Mouse (Mus musculus): ENCODE results near the gene Urah.

Urah gene

DNA sequence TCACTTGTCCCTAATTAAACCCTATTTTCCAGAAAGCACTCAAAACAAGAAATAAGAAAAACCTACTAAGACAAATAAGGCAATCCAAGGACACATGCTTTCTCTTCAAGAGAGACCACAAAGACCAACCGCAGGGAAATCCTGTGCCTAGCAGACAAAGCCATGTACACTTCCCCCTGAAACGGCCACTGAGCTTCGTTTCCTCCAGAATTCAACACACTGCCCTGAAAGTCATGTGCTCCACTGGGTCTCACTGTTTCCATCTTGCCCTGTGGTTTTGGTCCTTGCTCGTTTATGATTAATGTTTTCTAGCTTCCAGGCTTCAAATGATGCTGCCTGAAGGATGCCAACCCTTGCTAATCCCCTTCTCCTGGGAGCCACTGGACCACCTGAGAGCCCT, 39.4 kb downstream of the Urah start:
- DNase-seq (ENCODE audit: low spot score in 2 of 2), result no peak

DNA sequence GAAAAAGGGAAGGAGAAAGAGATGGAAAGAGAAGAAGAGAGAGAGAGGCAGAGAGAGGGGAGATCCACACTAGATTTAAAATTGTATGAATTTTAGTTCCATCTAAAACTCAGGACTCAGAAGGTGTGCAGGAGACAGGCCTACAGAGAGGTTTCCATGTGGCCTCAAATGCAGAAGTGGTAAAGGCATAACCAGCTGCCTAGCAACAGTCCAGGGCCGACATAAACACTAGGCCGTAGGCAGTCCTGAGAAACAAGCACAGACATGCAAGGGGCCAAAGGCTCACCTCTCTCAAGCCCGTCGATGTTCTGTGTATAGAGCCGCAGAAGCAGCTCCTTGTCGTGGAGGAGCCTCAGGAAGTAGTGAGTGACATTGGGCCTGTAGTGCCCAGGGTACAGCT, 42.5 kb downstream of the Urah start:
- no peak for DNase-seq (ENCODE audit: low spot score in 2 of 2)

DNA sequence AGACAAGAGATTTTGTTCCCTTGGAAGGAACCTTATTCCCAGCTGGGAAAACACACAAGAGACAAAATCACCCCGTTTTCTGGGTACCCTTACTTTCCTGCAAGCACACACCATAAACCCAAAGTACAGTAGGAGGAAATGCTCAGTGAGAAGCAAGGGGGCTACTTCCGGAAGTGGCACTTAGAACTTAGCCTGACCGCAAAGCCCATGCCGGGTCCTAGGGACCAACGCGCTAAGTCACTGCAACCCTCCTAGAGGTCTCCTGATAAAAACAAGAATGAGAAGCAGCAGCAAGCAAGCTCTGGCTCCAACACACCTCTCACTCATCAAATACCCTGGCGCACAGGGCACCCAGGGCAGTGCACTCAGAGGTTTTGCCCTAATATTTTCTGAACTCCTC, 44.5 kb downstream of the Urah start:
- no peak for DNase-seq (ENCODE audit: low spot score in 2 of 2)

DNA sequence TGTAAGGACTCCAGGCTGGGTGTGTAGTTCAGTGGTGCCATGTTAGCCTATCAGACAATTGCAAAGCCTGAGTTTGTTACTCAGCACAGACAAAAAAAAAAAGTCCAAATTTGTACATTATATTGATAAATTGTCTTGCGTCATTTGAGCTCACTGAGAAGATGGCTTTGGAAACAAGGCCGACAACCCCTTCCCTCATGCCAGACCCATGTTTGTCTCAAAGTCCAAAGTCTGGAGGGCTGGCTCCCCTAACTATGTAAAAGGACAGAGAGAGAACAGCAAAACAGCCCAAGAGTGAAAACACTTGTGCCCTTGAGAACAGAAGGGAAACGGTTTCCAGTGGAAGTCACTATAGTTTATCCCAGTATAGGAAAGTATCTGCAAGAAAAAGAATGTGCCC, 45.6 kb downstream of the Urah start:
- no peak for DNase-seq (ENCODE audit: low spot score in 2 of 2)

DNA sequence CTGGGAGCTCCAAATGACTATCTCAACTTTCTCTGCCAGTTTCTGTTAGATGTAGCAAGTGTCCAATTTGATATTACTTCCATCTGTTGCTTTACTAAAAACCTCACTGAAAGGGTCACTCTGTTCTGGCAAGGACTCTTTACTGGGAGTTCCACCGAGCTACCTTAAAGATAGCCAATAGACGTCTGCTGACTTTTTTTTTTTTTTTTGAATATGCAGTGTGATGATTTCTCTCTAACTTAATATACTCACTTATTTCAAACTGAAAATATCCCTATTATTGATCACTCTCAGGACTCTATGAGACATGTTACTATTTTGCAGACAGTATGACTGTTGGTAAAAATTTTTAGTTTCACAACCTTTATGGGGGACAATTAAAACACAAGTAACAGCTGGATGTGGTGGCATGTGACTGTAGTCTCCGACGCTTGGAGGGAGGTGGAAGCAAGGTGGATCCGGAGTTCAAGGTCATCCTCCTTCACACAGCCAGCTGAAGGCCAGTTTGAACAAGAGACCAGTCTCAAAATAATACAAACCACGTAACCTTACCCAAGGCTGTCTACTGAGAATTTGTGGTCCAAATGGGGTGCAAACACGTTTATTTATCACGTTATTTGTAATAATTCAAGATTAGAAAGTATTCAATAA, 46.2 kb downstream of the Urah start:
- no peak for DNase-seq (ENCODE audit: low spot score in 2 of 2)

DNA sequence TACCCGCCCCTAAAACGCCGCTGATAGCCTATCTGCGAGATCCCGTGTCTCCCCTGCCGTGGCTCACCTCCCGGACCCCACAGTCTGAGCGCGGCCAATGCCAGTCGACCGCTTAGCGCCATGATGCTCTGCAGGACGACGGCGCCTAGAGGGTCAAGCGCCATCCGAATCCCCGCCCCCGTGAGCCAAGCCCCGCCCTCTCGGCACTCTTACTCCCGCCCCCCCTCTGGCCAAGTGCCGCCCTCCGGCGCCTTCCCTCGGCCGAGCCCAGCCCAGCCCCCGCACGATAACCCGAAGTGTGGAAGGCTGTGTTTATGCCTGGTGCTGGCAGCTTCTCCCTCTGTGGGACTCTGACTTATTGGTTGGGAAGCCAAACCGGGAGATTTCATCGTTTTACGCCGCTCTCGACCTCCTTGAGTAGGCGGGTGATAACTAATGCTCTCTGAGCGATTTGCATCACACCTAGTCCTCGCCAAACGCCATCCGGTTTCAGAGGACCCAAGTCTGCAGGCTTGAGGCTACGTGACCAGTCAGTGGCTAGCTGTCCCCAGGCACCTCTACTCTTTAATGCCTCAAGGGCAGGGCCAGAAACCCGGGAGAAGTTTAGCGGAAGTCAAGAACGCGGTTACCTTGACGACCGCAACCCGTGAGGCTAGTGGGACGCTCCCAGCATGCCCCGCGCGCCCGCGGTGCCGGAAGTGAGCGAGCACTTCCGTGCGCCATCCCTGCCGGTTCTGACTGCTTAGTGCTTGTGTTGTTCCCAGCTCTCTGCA, 47.1 kb downstream of the Urah start, which contains the start of the genes Psmd13 and Sirt3:
TSS of gene Psmd13 (plus strand) at position 273 of the 773 bp plus-strand sequence.
TSS of gene Sirt3 (minus strand) at position 614 of the 773 bp plus-strand sequence.
- DNase-seq (ENCODE audit: low spot score in 2 of 2), result peak; percentile 91 to 94

DNA sequence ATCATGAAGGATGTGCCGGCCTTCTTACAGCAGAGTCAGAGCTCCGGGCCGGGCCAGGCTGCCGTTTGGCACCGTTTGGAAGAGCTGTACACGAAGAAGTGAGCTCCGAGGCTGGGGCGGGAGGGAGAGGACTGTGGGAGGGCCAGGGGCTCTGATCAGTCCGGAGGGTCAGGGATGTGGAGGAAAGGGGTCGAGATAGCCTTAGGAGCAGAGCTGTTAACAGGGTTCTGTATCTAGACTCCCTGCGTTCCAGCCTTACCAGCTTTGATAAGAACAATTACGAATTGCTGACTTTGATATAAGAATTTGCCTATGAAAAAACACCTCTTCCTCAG, 47.6 kb downstream of the Urah start:
- DNase-seq (ENCODE audit: low spot score in 2 of 2), result no peak

Data from right cerebral cortex, postnatal 36 days (tissue).